9 mouse cellular contexts compared by ENCODE assay signal in genomic region chr2:172399901-172400300, GRCm38 (mm10). TPM values are rescaled to one million over a fixed set of nuclear protein-coding genes. Genes with fewer than 3 reads are reported as not detected.
DNase-seq lines count a peak whose midpoint lies in the region; ATAC-seq and TF ChIP-seq lines count a peak whose summit lies in the region.
"Had no signal": no experiment of that assay in that cellular context is flagged by ENCODE, and none has a peak within 500 bp of the region (broad histone marks: within the 10 kb centered on the region; RNA-seq: fewer than 3 reads in every experiment).

No protein-coding gene starts in this region.

- H3K27me3 ChIP-seq in lung, postnatal 0 days (replicated peaks; ENCODE audit: insufficient read depth, low read length), result no peaks in the 10 kb centered on the region
- H3K27me3 ChIP-seq in liver, embryonic 15.5 days, result no peaks in the 10 kb centered on the region
- H3K27me3 ChIP-seq in splenic B cell, adult 2 months (ENCODE audit: control insufficient read depth, insufficient read depth, low read length, poor library complexity, severe bottlenecking), result no peaks in the 10 kb centered on the region
- H3K27me3 ChIP-seq: embryonic facial prominence, embryonic 13.5 days had no signal

- H3K4me2 ChIP-seq in lung, postnatal 0 days (replicated peaks; ENCODE audit: low read depth, low read length), result no peak overlapping the region
- no peak overlapping the region for H3K4me2 ChIP-seq in liver, embryonic 15.5 days
- H3K4me2 ChIP-seq: embryonic facial prominence, embryonic 13.5 days had no signal

- H3K27ac ChIP-seq in lung, postnatal 0 days (ENCODE audit: low read length), result no peak overlapping the region
- H3K27ac ChIP-seq in bone marrow, adult 2 months (ENCODE audit: control insufficient read depth, insufficient read depth, low read depth, low read length, poor library complexity), result peak overlapping the region; percentile 52
- H3K27ac ChIP-seq in liver, embryonic 15.5 days (replicated peaks), result no peak overlapping the region
- H3K27ac ChIP-seq: embryonic facial prominence, embryonic 13.5 days had no signal

- peaks cover 8% of the 10 kb centered on the region; the same call in 1 of the 2 replicates for H3K4me1 ChIP-seq in lung, postnatal 0 days (ENCODE audit: insufficient read depth, low read depth, low read length)
- H3K4me1 ChIP-seq in bone marrow, adult 2 months (ENCODE audit: control insufficient read depth, insufficient read depth, low read length), result peaks cover 12% of the 10 kb centered on the region; the same call in 1 of the 2 replicates
- peaks cover 12% of the 10 kb centered on the region for H3K4me1 ChIP-seq in liver, embryonic 15.5 days (replicated peaks)
- H3K4me1 ChIP-seq: embryonic facial prominence, embryonic 13.5 days had no signal

- H3K9me3 ChIP-seq in lung, postnatal 0 days (ENCODE audit: low read length), result no peaks in the 10 kb centered on the region
- no peaks in the 10 kb centered on the region for H3K9me3 ChIP-seq in liver, embryonic 15.5 days (replicated peaks)
- H3K9me3 ChIP-seq: embryonic facial prominence, embryonic 13.5 days had no signal

- no peaks in the 10 kb centered on the region for H3K36me3 ChIP-seq in lung, postnatal 0 days (ENCODE audit: insufficient read depth, low read length)
- H3K36me3 ChIP-seq in liver, embryonic 15.5 days (replicated peaks), result no peaks in the 10 kb centered on the region
- H3K36me3 ChIP-seq in splenic B cell, adult 2 months (ENCODE audit: control insufficient read depth, insufficient read depth, low read length, poor library complexity, severe bottlenecking), result no peaks in the 10 kb centered on the region
- H3K36me3 ChIP-seq: embryonic facial prominence, embryonic 13.5 days had no signal

- no peak overlapping the region for H3K9ac ChIP-seq in lung, postnatal 0 days (replicated peaks; ENCODE audit: low read depth)
- no peak overlapping the region for H3K9ac ChIP-seq in liver, embryonic 15.5 days
- H3K9ac ChIP-seq: embryonic facial prominence, embryonic 13.5 days had no signal

- no peak for TF ChIP-seq EP300 in lung, postnatal 0 days (IDR thresholded peaks at IDR 0.05)

- H3K4me3 ChIP-seq in lung, postnatal 0 days (ENCODE audit: low read depth, low read length), result no peak overlapping the region
- no peak overlapping the region for H3K4me3 ChIP-seq in bone marrow, adult 2 months (replicated peaks; ENCODE audit: control insufficient read depth, low read depth, low read length)
- H3K4me3 ChIP-seq in liver, embryonic 15.5 days (replicated peaks), result no peak overlapping the region
- H3K4me3 ChIP-seq: embryonic facial prominence, embryonic 13.5 days had no signal

- TF ChIP-seq CTCF in lung, postnatal 0 days (IDR thresholded peaks at IDR 0.05), result no peak
- no peak for TF ChIP-seq CTCF in bone marrow, adult 2 months (IDR thresholded peaks at IDR 0.05; ENCODE audit: control insufficient read depth, insufficient read depth, low read length)

- TF ChIP-seq POLR2A in bone marrow, adult 2 months (IDR thresholded peaks at IDR 0.05; ENCODE audit: borderline replicate concordance, control insufficient read depth, low read depth, low read length), result no peak

- peak; percentile 32 for ATAC-seq in lung, postnatal 0 days
- peak; percentile 29; the same call in 1 of the 2 replicates for ATAC-seq in liver, embryonic 15.5 days (ENCODE audit: insufficient read depth)
- no peak for ATAC-seq in megakaryocyte-erythroid progenitor cell, adult 5-6 weeks (replicated peaks; ENCODE audit: low FRiP score, low TSS enrichment, poor library complexity, severe bottlenecking)

- 16% methylated on average over 9 of the region's 9 CpGs for WGBS in lung, postnatal 0 days
- 49% methylated on average over 9 of the region's 9 CpGs for WGBS in bone marrow, adult 2 months
- WGBS in liver, embryonic 15.5 days (ENCODE audit: insufficient replicate concordance), result 28% methylated on average over 9 of the region's 9 CpGs

- peak; percentile 56 for DNase-seq in lung, postnatal 0 days (ENCODE audit: low spot score)
- DNase-seq in lung, postnatal 14 days, result no peak
- DNase-seq in splenic B cell, adult 2 months (ENCODE audit: low read depth, low spot score), result peak; percentile 92
- no peak for DNase-seq in kidney, adult 11 months
- DNase-seq in right cerebral cortex, postnatal 36 days (ENCODE audit: low spot score in 2 of 2), result no peak

RNA-seq across cellular contexts. Expression of gene Cass4, which starts 6.3 kb away (rescaled TPM):
- 9.3 and 11.9 TPM in 2 replicates for polyA plus RNA-seq in lung, postnatal 0 days (2015; fragmentation: Nextera tagmentation; extraction: Ambion mirVana)
- 2.4 and 6.6 TPM in 2 replicates for polyA plus RNA-seq in bone marrow, adult 2 months (2011; ENCODE audit: insufficient read depth, insufficient read length, low replicate concordance, missing spikeins)
- polyA plus RNA-seq in liver, embryonic 15.5 days (2015; fragmentation: Nextera tagmentation; extraction: Ambion mirVana), result 0.61 and 0.63 TPM in 2 replicates
- total RNA-seq in megakaryocyte-erythroid progenitor cell, adult 5-6 weeks (2014; fragmentation: Nextera tagmentation), result 0.89 TPM in 1 of 2 replicates, not detected in the other
- not detected in 2 replicates for total RNA-seq in megakaryocyte-erythroid progenitor cell, adult 5-6 weeks (2017)

RNA-seq across cellular contexts. Expression of gene Cstf1, which starts 29.4 kb away (rescaled TPM):
- 16.8 and 19.4 TPM in 2 replicates for polyA plus RNA-seq in lung, postnatal 0 days (2015; fragmentation: Nextera tagmentation; extraction: Ambion mirVana)
- polyA plus RNA-seq in bone marrow, adult 2 months (2011; ENCODE audit: insufficient read depth, insufficient read length, low replicate concordance, missing spikeins), result 8.9 and 15.8 TPM in 2 replicates
- polyA plus RNA-seq in liver, embryonic 15.5 days (2015; fragmentation: Nextera tagmentation; extraction: Ambion mirVana), result 20.7 and 20.8 TPM in 2 replicates
- total RNA-seq in megakaryocyte-erythroid progenitor cell, adult 5-6 weeks (2014; fragmentation: Nextera tagmentation), result 25.8 and 32.3 TPM in 2 replicates
- total RNA-seq in megakaryocyte-erythroid progenitor cell, adult 5-6 weeks (2017), result 35.5 and 41.8 TPM in 2 replicates

RNA-seq across cellular contexts. Expression of gene Aurka, which starts 29.6 kb away (rescaled TPM):
- polyA plus RNA-seq in lung, postnatal 0 days (2015; fragmentation: Nextera tagmentation; extraction: Ambion mirVana), result 6.3 and 7.9 TPM in 2 replicates
- polyA plus RNA-seq in bone marrow, adult 2 months (2011; ENCODE audit: insufficient read depth, insufficient read length, low replicate concordance, missing spikeins), result 54.7 and 60.7 TPM in 2 replicates
- 129 and 132 TPM in 2 replicates for polyA plus RNA-seq in liver, embryonic 15.5 days (2015; fragmentation: Nextera tagmentation; extraction: Ambion mirVana)
- total RNA-seq in megakaryocyte-erythroid progenitor cell, adult 5-6 weeks (2014; fragmentation: Nextera tagmentation), result 42.7 and 47.4 TPM in 2 replicates
- 43.9 and 73.8 TPM in 2 replicates for total RNA-seq in megakaryocyte-erythroid progenitor cell, adult 5-6 weeks (2017)

RNA-seq across cellular contexts. Expression of gene Rtf2, which starts 40.5 kb away (rescaled TPM):
- 73.4 and 74.2 TPM in 2 replicates for polyA plus RNA-seq in lung, postnatal 0 days (2015; fragmentation: Nextera tagmentation; extraction: Ambion mirVana)
- 38.4 and 53.6 TPM in 2 replicates for polyA plus RNA-seq in bone marrow, adult 2 months (2011; ENCODE audit: insufficient read depth, insufficient read length, low replicate concordance, missing spikeins)
- 41.4 and 42.3 TPM in 2 replicates for polyA plus RNA-seq in liver, embryonic 15.5 days (2015; fragmentation: Nextera tagmentation; extraction: Ambion mirVana)
- 38.0 and 65.7 TPM in 2 replicates for total RNA-seq in megakaryocyte-erythroid progenitor cell, adult 5-6 weeks (2014; fragmentation: Nextera tagmentation)
- 132 and 179 TPM in 2 replicates for total RNA-seq in megakaryocyte-erythroid progenitor cell, adult 5-6 weeks (2017)

RNA-seq across cellular contexts. Expression of gene Fam210b, which starts 54.5 kb away (rescaled TPM):
- 32.8 and 37.0 TPM in 2 replicates for polyA plus RNA-seq in lung, postnatal 0 days (2015; fragmentation: Nextera tagmentation; extraction: Ambion mirVana)
- polyA plus RNA-seq in bone marrow, adult 2 months (2011; ENCODE audit: insufficient read depth, insufficient read length, low replicate concordance, missing spikeins), result 31.2 and 39.6 TPM in 2 replicates
- polyA plus RNA-seq in liver, embryonic 15.5 days (2015; fragmentation: Nextera tagmentation; extraction: Ambion mirVana), result 136 and 142 TPM in 2 replicates
- 13.8 and 14.4 TPM in 2 replicates for total RNA-seq in megakaryocyte-erythroid progenitor cell, adult 5-6 weeks (2014; fragmentation: Nextera tagmentation)
- total RNA-seq in megakaryocyte-erythroid progenitor cell, adult 5-6 weeks (2017), result 5.2 and 8.7 TPM in 2 replicates

Comparison
In these comparisons a context has a peak if more than half of its experiments do, and no peak if none do; other contexts are left out.
1. DNase-seq: peak in lung, postnatal 0 days (single experiment) and splenic B cell, adult 2 months (single experiment); none in lung, postnatal 14 days (single experiment), kidney, adult 11 months (single experiment) and right cerebral cortex, postnatal 36 days (0 of 2).